Comparison of ENCODE assay signal across 9 mouse cellular contexts in the genomic region with DNA sequence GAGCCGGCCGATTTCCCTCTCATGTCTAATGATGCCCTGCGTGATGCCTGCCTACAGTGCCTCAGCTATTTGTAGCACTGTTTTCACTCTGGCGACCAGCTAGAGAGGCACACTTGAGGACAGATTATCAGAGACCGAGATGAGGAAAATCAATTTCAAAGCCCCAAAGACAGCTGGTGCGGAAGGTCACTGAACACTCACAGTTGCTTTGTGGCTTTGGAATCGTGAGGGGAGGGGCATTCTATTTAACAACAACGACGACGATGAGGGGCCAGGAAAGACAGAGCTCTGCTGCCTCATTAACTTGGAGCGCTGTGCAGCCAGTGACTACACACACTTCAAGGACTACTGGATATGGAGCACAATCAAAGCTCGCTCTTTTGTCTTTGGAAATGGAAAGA.
DNase-seq lines count a peak whose midpoint lies in the region; ATAC-seq and TF ChIP-seq lines count a peak whose summit lies in the region.
"Had no signal": no experiment of that assay in that cellular context is flagged by ENCODE, and none has a peak within 500 bp of the region (broad histone marks: within the 10 kb centered on the region; RNA-seq: fewer than 3 reads in every experiment).

No protein-coding gene starts in this region.

- no peak for TF ChIP-seq CTCF in kidney, postnatal 0 days (IDR thresholded peaks at IDR 0.05; ENCODE audit: low read depth)
- no peak for TF ChIP-seq CTCF in olfactory bulb, adult 2 months (IDR thresholded peaks at IDR 0.05; ENCODE audit: insufficient read depth, low read depth, low read length)

- TF ChIP-seq POLR2A in olfactory bulb, adult 2 months (IDR thresholded peaks at IDR 0.05; ENCODE audit: insufficient read depth, low read depth, low read length): no peak

- H3K4me2 ChIP-seq in kidney, postnatal 0 days (ENCODE audit: low read length): 0 out of 2 replicates have a peak overlapping the region, but pooled peaks have one; percentile 25
- no peak overlapping the region for H3K4me2 ChIP-seq in embryonic facial prominence, embryonic 12.5 days (replicated peaks)
- peak overlapping the region; percentile 39 for H3K4me2 ChIP-seq in hindbrain, embryonic 14.5 days (replicated peaks)

- no peaks in the 10 kb centered on the region for H3K27me3 ChIP-seq in kidney, postnatal 0 days (ENCODE audit: insufficient read depth, low read length)
- H3K27me3 ChIP-seq in embryonic facial prominence, embryonic 12.5 days: no peaks in the 10 kb centered on the region
- H3K27me3 ChIP-seq in hindbrain, embryonic 14.5 days (ENCODE audit: control insufficient read depth, insufficient read depth, low read length): no peaks in the 10 kb centered on the region

- no peak for DNase-seq in kidney, postnatal 0 days (ENCODE audit: low spot score)
- no peak for DNase-seq in kidney, adult 11 months
- no peak for DNase-seq in hindbrain, embryonic 14.5 days (ENCODE audit: low spot score)
- DNase-seq in adipocyte (ENCODE audit: low spot score): no peak
- DNase-seq in lung, postnatal 10 days: no peak
- DNase-seq: kidney, adult 8-10 months; thymus, postnatal 25 days had no signal

- no peak overlapping the region for H3K27ac ChIP-seq in kidney, postnatal 0 days
- no peak overlapping the region for H3K27ac ChIP-seq in embryonic facial prominence, embryonic 12.5 days
- peak overlapping the region; percentile 60 for H3K27ac ChIP-seq in hindbrain, embryonic 14.5 days
- H3K27ac ChIP-seq in olfactory bulb, adult 2 months (ENCODE audit: insufficient read depth, low read depth, low read length): no peak overlapping the region

- H3K9ac ChIP-seq in kidney, postnatal 0 days (ENCODE audit: low read depth, low read length): no peak overlapping the region
- no peak overlapping the region for H3K9ac ChIP-seq in embryonic facial prominence, embryonic 12.5 days
- H3K9ac ChIP-seq in hindbrain, embryonic 14.5 days: peak overlapping the region; percentile 34; the same call in 1 of the 2 replicates

- ATAC-seq in kidney, postnatal 0 days (replicated peaks; ENCODE audit: low FRiP score, low read depth): no peak
- ATAC-seq in embryonic facial prominence, embryonic 12.5 days (ENCODE audit: insufficient number of reproducible peaks, insufficient read depth, low FRiP score, low TSS enrichment): 0 out of 2 replicates have a peak, but pooled peaks have one; percentile 52
- ATAC-seq in hindbrain, embryonic 14.5 days (ENCODE audit: low FRiP score): peak; percentile 75; the same call in 1 of the 2 replicates

- H3K9me3 ChIP-seq in kidney, postnatal 0 days (replicated peaks; ENCODE audit: low read length): no peaks in the 10 kb centered on the region
- H3K9me3 ChIP-seq in embryonic facial prominence, embryonic 12.5 days: no peaks in the 10 kb centered on the region
- no peaks in the 10 kb centered on the region for H3K9me3 ChIP-seq in hindbrain, embryonic 14.5 days (ENCODE audit: control insufficient read depth, low read length)

- WGBS in kidney, postnatal 0 days: 43% methylated on average over 12 of the region's 12 CpGs
- 67% methylated on average over 12 of the region's 12 CpGs for WGBS in embryonic facial prominence, embryonic 12.5 days
- 17% methylated on average over 12 of the region's 12 CpGs for WGBS in hindbrain, embryonic 14.5 days
- 29% methylated on average over 12 of the region's 12 CpGs for WGBS in olfactory bulb, adult 2 months

- H3K4me3 ChIP-seq in kidney, postnatal 0 days (replicated peaks; ENCODE audit: low read depth, low read length): no peak overlapping the region
- no peak overlapping the region for H3K4me3 ChIP-seq in embryonic facial prominence, embryonic 12.5 days
- H3K4me3 ChIP-seq in hindbrain, embryonic 14.5 days (replicated peaks; ENCODE audit: low read length): 0 out of 2 replicates have a peak overlapping the region, but pooled peaks have one; percentile 18
- 0 out of 2 replicates have a peak overlapping the region, but pooled peaks have one; percentile 10 for H3K4me3 ChIP-seq in olfactory bulb, adult 2 months (ENCODE audit: insufficient read depth, low read depth, low read length)

- no peaks in the 10 kb centered on the region for H3K4me1 ChIP-seq in kidney, postnatal 0 days (replicated peaks; ENCODE audit: insufficient read depth, low read length)
- H3K4me1 ChIP-seq in embryonic facial prominence, embryonic 12.5 days: no peaks in the 10 kb centered on the region
- peaks cover 7% of the 10 kb centered on the region for H3K4me1 ChIP-seq in hindbrain, embryonic 14.5 days (replicated peaks; ENCODE audit: control insufficient read depth, insufficient read depth, low read length)
- peaks cover 9% of the 10 kb centered on the region for H3K4me1 ChIP-seq in olfactory bulb, adult 2 months (ENCODE audit: control insufficient read depth, insufficient read depth, low read length)

- H3K36me3 ChIP-seq in kidney, postnatal 0 days (ENCODE audit: insufficient read depth, low read length): no peaks in the 10 kb centered on the region
- H3K36me3 ChIP-seq in embryonic facial prominence, embryonic 12.5 days: no peaks in the 10 kb centered on the region
- H3K36me3 ChIP-seq in hindbrain, embryonic 14.5 days (replicated peaks; ENCODE audit: control insufficient read depth, insufficient read depth): no peaks in the 10 kb centered on the region

Comparison
In these comparisons a context has a peak if more than half of its experiments do, and no peak if none do; other contexts are left out.
1. H3K4me3 ChIP-seq: peak in hindbrain, embryonic 14.5 days (single experiment) and olfactory bulb, adult 2 months (single experiment); none in kidney, postnatal 0 days (single experiment) and embryonic facial prominence, embryonic 12.5 days (single experiment).